Mouse (Mus musculus): ENCODE data around the gene Zfp503. TPM values are rescaled to one million over a fixed set of nuclear protein-coding genes. Genes with fewer than 3 reads are reported as not detected.

The Zfp503 gene
- total RNA-seq (2023), result 3.7 and 4.2 TPM in 2 replicates

GRCm38 (mm10) chr14:21989291-21989913 is at the start of gene Zfp503:
Zfp503 (minus strand) TSS chr14:21989601.

GRCm38 (mm10) chr14:22019252-22019948 is 30.0 kb upstream of the Zfp503 start, which contains the start of gene Lrmda:
Lrmda (plus strand) TSS chr14:22019712.

Other genes starting within 250 kb of the Zfp503 start
- 48.1 and 67.4 TPM in 2 replicates for gene Samd8, start 239.1 kb downstream of the Zfp503 start, total RNA-seq (2023)
- gene Dusp13, start 238.4 kb downstream of the Zfp503 start, total RNA-seq (2023), result not detected in 2 replicates
- 218 and 243 TPM in 2 replicates for gene Vdac2, start 164.4 kb downstream of the Zfp503 start, total RNA-seq (2023)
- gene Comtd1, start 140.6 kb downstream of the Zfp503 start, total RNA-seq (2023), result 28.7 and 44.6 TPM in 2 replicates
- gene Lrmda, start 30.1 kb upstream of the Zfp503 start, total RNA-seq (2023), result 12.5 and 17.3 TPM in 2 replicates

Data from neutrophil, adult 65 days (primary cell).